Mouse (Mus musculus): Measurements from ENCODE around the gene Zfp57. TPM values are rescaled to one million over a fixed set of nuclear protein-coding genes. Genes with fewer than 3 reads are reported as not detected.
"Not testable (repeated sequence)": the region's sequence is repeated elsewhere in the genome, so short reads cannot be mapped to it uniquely, and the experiment has no call there.

Gene Zfp57
- total RNA-seq, 4 experiments from 2014 or later, result 2.0 to 2.6 (median 2.3) TPM

DNA sequence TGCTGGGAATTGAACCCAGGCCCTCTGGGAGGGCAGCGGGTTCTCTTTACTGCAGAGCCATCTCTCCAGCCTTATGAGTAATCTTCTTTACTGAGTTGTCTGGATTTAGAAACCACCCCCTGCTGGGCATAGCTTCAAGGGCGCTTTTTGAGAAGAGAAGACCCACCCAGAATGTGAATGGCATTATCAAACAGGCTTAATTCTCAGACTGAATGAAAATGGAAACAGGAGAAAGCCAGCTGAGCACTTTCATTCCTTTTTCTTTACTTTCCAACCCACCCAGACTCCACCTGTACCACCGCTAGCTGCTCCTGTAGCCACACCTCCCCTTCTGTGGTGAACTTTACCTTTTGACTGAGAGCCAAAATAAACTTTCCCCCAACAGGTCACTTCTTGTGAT is 5.5 kb upstream of the Zfp57 start:
- no peak for DNase-seq

GRCm38 (mm10) chr17:36997033-36997735 is 3.8 kb upstream of the Zfp57 start:
- DNase-seq, result peak; percentile 58

GRCm38 (mm10) chr17:36998477-36998876 is 2.5 kb upstream of the Zfp57 start:
- no peak for DNase-seq

- DNase-seq, result peak; percentile 10
These were observed 1.7 kb downstream of the Zfp57 start for GRCm38 (mm10) chr17:37002364-37003330.

DNA sequence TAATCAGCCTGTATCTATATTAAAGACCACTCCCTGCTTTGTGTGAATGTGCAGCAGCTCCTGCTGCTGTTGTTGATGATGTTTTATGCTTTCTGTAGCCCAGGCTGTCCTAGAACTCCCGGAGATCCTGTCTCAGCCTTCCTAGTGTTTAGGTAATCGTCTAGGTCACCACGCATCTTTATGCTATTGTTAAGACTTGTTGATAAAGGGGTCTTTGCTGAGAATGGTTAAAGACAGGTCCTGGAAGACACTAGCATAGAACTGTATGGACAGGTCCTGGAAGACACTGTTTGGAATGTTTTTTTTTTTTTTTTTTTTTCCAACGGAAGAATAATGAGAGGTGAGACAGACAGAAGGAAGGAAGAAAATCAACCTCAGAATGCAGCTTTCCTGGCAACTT is 2.4 kb downstream of the Zfp57 start:
- no peak for DNase-seq

- DNase-seq, result no peak
These were observed 7.2 kb downstream of the Zfp57 start for GRCm38 (mm10) chr17:37008161-37008560.

DNA sequence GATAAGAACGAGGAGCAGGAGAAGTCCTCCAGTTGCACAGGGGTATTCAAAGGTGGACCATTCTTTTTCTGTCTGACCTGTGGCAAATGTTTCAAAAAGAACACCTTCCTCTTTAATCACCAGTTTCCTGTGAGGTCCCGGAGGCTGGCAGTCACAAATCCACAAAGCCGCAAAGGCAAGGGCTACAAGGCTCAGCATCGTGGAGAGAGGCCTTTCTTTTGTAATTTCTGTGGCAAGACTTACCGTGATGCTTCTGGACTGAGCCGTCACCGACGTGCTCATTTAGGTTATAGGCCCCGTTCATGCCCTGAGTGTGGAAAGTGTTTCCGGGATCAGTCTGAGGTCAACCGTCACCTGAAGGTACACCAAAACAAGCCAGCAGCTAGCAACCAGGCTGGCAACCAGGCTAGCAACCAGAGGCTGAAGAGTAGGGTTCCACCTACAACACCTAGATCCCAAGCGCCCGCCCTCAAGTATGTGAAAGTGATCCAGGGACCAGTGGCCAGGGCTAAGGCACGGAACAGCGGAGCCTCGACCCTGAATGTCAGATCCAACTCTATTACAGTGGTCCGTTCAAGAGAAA is 8.6 kb downstream of the Zfp57 start:
- no peak for DNase-seq

- no peak for DNase-seq
These were observed 10.8 kb downstream of the Zfp57 start for GRCm38 (mm10) chr17:37011719-37012118.

- no peak for DNase-seq
These were observed 11.2 kb downstream of the Zfp57 start for GRCm38 (mm10) chr17:37012141-37012540.

DNA sequence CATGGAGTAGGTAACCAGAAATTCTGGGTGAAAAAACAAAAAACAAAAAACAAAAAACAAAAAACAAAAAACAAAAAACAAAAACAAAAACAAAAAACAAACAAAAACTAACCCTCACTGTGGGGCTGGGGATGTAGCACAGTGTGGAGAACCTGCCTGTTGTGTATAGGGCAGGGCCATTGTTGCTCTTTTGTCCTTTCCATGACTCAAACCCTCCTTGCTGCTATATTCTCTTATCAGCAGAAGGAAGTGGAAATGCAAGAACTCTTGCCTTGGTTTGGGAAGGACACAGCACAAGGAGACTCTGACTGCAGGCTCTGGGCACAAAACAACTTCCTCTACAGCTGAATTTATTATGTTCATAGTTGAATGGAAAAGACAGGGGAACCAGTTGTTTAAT is 15.4 kb downstream of the Zfp57 start:
- DNase-seq, result no peak

DNA sequence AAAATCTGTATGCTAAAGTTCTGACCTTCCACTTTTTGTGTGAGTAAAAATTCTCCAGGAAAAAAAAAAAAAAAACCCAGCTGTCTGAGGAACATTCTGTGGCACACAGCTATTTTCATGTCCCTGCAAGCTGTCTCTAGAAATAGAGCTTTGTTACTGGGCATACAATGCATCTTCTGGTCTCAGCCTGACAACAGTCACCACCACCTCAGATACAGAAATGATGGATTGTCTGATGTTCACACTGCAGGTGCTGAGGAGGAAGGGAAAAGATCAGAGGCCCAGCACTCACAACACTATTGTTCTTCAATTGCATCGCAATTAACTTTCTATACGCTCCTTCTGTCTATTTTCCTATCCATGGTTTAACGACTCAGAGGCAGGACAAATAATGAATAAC is 17.4 kb downstream of the Zfp57 start:
- DNase-seq, result no peak

GRCm38 (mm10) chr17:37019242-37019641 is 18.3 kb downstream of the Zfp57 start:
- not testable (repeated sequence) for DNase-seq

- no peak for DNase-seq
These were observed 21.9 kb downstream of the Zfp57 start, which contains the start of gene Mog for GRCm38 (mm10) chr17:37022628-37023576. TSS of gene Mog (minus strand) at chr17:37023398.

GRCm38 (mm10) chr17:37026425-37026824 is 25.5 kb downstream of the Zfp57 start:
- no peak for DNase-seq

DNA sequence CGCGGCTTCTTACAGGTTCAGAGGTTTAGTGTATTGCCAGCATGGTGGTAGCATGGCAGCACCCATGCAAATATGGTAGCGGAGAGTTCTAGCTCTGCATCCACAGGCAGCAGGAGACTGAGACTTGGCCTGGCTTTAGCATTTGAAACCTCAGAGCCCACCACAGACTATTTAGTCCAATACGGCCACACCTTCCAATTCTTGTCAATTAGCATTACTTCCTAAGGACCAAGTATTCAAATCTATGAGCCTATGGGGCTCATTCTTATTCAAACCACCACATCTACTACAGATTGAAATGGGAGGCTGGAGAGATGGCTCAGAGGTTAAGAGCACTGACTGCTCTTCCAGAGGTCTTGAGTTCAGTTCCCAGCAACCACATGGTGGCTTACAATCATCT is 26.5 kb downstream of the Zfp57 start:
- no peak for DNase-seq

DNA sequence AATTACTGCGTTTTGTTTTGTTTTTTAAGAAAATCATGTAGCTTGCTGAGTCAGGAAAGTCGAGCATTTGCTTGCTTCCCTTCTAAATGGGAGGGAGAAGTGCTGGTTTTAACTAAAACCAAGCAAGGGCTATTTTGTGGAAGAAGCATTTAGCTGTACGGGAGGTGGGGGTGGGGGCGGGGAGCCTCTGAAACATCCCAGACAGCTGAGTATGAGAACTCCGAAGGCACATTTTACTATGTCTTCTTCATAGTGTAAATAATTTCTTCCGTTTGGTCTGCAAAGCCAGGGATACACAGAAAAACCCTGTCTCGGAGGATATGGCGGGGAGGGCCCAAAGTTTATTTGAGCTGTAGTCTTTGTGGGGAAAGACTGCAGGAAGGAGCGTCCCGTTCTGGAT is 27.2 kb downstream of the Zfp57 start:
- DNase-seq, result no peak

- peak; percentile 79 for DNase-seq
These were observed 27.7 kb downstream of the Zfp57 start for GRCm38 (mm10) chr17:37028683-37029120.

DNA sequence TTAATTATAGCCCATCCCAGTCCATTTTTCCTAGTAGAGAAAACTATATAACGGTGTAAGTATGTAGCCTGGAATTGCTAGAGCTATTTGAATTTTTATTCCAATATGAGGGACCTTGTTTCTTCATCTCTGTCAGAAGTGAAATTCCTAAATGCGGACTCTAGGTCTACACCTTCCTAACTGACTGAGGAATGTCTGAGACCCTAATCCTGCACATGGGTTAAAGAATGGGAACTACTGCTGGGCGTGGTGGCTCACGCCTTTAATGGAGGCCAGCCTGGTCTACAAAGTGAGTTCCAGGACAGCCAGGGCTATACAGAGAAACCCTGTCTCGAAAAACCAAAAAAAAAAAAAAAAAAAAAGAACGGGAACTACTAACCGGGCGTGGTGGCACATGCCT is 28.2 kb downstream of the Zfp57 start:
- DNase-seq, result no peak

DNA sequence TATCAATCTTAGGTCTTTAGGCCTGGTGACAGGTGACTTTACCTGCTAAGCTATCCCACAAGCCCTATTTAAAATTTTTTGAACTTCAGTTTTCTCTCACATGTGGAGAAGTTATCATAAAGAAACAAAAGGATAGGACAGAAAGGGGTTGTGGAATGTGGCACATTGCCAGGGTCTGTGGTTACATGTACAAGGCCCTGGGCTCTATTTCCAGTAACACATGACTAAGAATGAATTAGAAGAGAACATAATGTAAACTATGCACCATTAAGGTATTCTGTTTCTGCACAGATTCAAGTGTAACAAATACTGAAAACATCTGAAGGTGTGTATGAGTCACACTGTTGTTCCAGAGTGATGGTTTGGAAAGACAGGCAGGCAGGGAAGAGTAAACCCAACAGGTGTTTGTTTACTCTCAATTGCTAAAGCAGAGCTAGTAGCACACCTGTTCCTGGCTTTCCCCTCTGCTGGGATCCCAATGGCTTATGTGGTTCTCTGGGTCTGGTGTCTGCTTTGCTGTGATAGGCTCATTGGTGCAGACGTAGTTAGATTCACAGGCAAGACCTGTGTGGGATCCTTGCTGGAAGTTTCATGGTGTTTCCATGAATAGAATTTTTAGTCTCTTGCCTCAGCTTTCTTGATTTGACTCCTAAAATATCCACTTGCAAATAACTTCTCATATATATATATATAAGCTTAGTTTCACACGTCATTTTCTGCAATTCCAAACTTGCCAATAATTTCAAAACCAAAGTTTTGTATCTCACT is 38.3 kb downstream of the Zfp57 start:
- no peak for DNase-seq

DNA sequence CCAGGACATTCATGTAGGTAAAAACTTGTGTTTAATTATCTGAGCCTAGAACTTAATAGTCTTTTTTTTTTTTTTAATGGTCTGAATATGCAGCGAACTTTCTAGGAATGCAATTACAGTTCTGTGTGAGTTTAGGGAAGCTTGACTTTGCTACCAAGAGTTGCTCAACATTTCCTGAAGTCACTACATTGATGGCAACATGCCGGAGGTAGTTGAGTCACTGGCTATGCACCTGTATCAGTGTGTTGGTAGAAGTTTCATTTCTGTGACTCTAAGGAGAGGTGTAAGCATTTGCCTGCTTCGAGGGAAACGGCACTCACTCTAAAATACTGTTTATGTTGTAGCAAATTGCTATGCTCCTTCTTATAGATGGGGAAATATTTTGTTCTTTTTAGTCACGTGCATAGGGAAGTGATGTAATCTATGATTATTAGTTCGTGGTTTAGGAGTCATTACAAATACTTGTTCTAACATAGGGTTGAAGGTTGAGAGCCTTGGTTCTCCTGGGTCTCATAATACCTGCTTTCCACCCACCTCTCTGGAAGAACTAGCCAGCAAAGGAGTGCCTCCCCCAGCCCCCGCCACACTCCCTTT is 43.8 kb downstream of the Zfp57 start:
- DNase-seq, result no peak

All from adrenal gland, adult 8-10 months (tissue).